Mouse (Mus musculus): ENCODE results near the gene Rpl36. TPM values are rescaled to one million over a fixed set of nuclear protein-coding genes. Genes with fewer than 3 reads are reported as not detected.
A peak's percentile ranks its signal among the peaks of the same experiment; 100 is the strongest.

The Rpl36 gene
- total RNA-seq (2021): 100 to 1,000 TPM; 692 to 724 TPM

DNA sequence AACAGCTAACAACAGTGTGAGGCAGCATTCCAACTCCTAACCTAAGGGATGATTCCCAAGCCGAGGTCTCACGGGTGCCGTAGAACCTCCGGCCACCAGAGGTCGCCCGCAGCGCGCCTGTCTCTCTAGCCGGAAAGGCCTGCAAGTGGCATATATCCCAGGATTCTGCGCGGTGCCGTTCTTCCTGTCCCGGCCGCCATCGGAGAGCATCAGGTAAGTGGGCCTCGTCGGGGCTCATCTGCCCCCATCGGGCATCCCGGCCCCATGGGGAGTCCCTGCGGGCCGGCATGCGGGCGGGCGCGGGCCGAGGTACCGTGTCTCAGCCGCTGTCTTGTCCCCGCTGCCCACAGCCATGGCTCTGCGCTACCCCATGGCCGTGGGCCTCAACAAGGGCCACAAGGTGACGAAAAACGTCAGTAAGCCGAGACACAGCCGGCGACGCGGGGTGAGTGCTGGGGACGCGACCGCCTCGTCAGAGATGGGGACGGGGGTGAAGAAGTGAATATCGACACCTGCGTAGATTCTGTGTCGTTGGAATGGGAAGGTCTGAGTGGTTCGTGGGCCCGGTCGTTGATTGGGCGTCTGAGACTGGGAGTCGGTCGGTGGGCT lies at the start of gene Rpl36:
Rpl36 (plus strand) TSS at position 181 of the 609 bp plus-strand sequence.
- peak; percentile 86 for DNase-seq (ENCODE audit: low spot score)
- intact Hi-C loops (cut with DNase I): loop anchor here (5.0 kb wide), 1 partner anchor 54 kb away; no protein-coding TSS in a partner anchor

- DNase-seq (ENCODE audit: low spot score): no peak
- intact Hi-C loops (cut with DNase I): no loop called here
Observed at GRCm38 (mm10) chr17:56566293-56566692, 46.9 kb upstream of the Rpl36 start.

- DNase-seq (ENCODE audit: low spot score): no peak
- intact Hi-C loops (cut with DNase I): no loop called here
Observed at GRCm38 (mm10) chr17:56566918-56567317, 46.3 kb upstream of the Rpl36 start.

DNA sequence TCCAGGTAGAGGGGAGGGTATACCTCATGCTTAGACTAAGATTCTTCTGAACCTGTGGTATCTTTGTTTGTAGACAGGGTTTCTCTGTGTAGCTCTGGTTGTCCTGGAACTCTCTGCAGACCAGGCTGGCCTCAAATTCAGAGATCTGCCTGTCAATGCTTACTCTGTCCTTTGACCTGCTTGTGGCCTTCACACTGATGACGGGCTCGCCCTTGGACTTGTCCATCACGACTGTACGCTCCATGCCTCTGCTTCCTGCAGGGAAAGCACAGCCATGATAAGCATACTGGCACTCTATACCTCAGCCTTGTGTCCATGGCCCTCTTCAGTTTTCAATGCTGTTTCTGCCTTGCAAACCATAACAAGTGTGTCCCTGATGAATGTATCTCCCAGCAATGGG lies 45.8 kb upstream of the Rpl36 start:
- no peak for DNase-seq (ENCODE audit: low spot score)
- intact Hi-C loops (cut with DNase I): no loop called here

DNA sequence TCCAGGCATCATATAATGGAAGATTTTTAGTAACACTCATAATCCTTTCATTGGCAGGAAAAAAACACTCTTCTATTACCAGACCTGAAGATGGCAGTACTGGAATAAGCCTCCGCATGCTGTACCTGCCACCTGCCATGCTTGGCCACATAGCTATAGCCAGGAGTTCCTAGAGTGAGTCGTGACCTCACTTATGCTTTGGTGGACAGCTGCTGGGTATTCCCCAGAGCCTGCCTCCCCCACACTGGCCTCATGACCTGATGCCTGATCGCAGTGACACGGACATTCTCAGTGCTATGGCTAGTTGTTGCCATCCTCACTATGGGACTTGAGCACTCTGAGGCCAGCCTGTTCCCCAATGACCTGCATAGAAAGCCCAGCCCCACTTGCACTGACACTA lies 42.9 kb upstream of the Rpl36 start:
- DNase-seq (ENCODE audit: low spot score): no peak
- intact Hi-C loops (cut with DNase I): no loop called here

DNA sequence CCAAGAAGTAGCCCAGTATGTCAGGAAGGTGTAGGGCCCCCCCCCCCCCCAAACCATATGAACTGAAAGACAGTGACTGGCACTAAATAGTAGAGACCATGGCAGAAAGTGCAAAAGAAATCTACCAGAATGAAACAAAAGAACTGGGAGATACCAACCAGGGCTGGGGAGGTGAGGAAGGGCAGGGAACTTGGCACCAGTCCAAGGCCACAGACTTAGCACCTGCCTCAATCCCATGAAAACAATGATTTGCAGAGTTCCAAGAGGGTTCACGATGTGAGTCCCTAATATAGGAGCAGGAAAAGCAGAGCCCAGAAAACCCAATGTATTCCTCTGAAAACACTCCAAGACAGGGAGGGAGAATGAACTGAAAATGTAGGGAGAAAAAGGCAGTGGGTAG lies 41.1 kb upstream of the Rpl36 start:
- intact Hi-C loops (cut with DNase I): no loop called here
- DNase-seq (ENCODE audit: low spot score): no peak

GRCm38 (mm10) chr17:56572939-56573338 lies 40.3 kb upstream of the Rpl36 start:
- intact Hi-C loops (cut with DNase I): no loop called here
- DNase-seq (ENCODE audit: low spot score): no peak

GRCm38 (mm10) chr17:56583071-56583470 lies 30.1 kb upstream of the Rpl36 start:
- intact Hi-C loops (cut with DNase I): loop anchor here (5.0 kb wide), 1 partner anchor 89 kb away; the partner anchor contains the start of gene Ranbp3
- no peak for DNase-seq (ENCODE audit: low spot score)

DNA sequence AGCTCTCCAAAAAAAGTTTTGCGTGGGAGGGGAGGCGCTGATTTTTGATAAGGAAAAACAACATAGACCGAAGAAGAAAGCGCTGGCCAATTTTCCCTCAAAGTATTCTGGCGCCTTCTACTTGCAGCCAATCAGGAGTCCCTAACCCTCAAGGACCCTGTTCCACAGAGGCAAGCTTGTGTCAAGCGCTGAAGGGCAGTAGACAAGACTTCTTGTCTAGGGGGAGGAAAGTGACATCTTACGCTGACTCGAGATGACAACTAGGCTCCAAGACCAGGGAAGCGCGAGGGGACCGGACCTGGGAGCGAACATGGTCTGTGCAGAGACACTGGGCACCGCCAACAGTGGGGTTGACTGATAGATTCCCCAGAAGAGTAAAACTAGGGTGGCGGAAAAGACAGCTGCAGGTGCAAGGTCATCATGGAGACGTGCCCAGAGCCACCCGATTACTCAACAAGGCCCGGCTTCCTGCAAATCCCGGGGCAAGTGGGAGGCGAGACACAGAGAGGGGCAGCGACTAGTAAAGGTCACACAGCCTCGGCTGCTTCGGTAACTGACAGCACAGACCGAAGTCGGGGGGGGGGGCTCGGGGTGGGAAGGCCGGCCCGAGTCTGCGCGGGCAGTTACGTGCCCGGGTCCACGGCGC lies 29.5 kb upstream of the Rpl36 start:
- intact Hi-C loops (cut with DNase I): loop anchor here (5.0 kb wide), 1 partner anchor 89 kb away; the partner anchor contains the start of gene Ranbp3
- DNase-seq (ENCODE audit: low spot score): peak; percentile 28

GRCm38 (mm10) chr17:56584257-56585130 lies 28.7 kb upstream of the Rpl36 start, which contains the start of the genes Safb2 and Safb:
Gene Safb2 (minus strand): TSS chr17:56584585.
Gene Safb (plus strand): TSS chr17:56584825.
- peak; percentile 99 for DNase-seq (ENCODE audit: low spot score)
- intact Hi-C loops (cut with DNase I): loop anchor here (5.0 kb wide), 1 partner anchor 88 kb away; the partner anchor contains the start of gene Ranbp3

- no peak for DNase-seq (ENCODE audit: low spot score)
- intact Hi-C loops (cut with DNase I): no loop called here
Observed at GRCm38 (mm10) chr17:56585171-56585821, 27.9 kb upstream of the Rpl36 start.

GRCm38 (mm10) chr17:56587773-56588172 lies 25.4 kb upstream of the Rpl36 start:
- intact Hi-C loops (cut with DNase I): loop anchor here (2.0 kb wide), 1 partner anchor 17 kb away; no protein-coding TSS in a partner anchor
- DNase-seq (ENCODE audit: low spot score): no peak

- no peak for DNase-seq (ENCODE audit: low spot score)
- intact Hi-C loops (cut with DNase I): no loop called here
Observed at GRCm38 (mm10) chr17:56588921-56589320, 24.3 kb upstream of the Rpl36 start.

- DNase-seq (ENCODE audit: low spot score): no peak
- intact Hi-C loops (cut with DNase I): no loop called here
Observed at GRCm38 (mm10) chr17:56592553-56592952, 20.7 kb upstream of the Rpl36 start.

GRCm38 (mm10) chr17:56593527-56594271 lies 19.5 kb upstream of the Rpl36 start:
- peak; percentile 23 for DNase-seq (ENCODE audit: low spot score)
- intact Hi-C loops (cut with DNase I): no loop called here

- intact Hi-C loops (cut with DNase I): loop anchor here (2.0 kb wide), 1 partner anchor 17 kb away; no protein-coding TSS in a partner anchor
- no peak for DNase-seq (ENCODE audit: low spot score)
Observed at GRCm38 (mm10) chr17:56603186-56604069, 9.8 kb upstream of the Rpl36 start.

GRCm38 (mm10) chr17:56604070-56604380 lies 9.2 kb upstream of the Rpl36 start:
- intact Hi-C loops (cut with DNase I): loop anchor here (2.0 kb wide), 1 partner anchor 17 kb away; no protein-coding TSS in a partner anchor
- no peak for DNase-seq (ENCODE audit: low spot score)

GRCm38 (mm10) chr17:56604422-56604821 lies 8.8 kb upstream of the Rpl36 start:
- intact Hi-C loops (cut with DNase I): loop anchor here (2.0 kb wide), 1 partner anchor 18 kb away; no protein-coding TSS in a partner anchor
- no peak for DNase-seq (ENCODE audit: low spot score)

Data from heart, postnatal 25 days (tissue).